Mouse (Mus musculus) forebrain, embryonic 13.5 days (tissue): ENCODE measurements around the gene Ccdc88c. TPM values are rescaled to one million over a fixed set of nuclear protein-coding genes. Genes with fewer than 3 reads are reported as not detected.

Experiments used
- ATAC-seq: fragments of 200-750 bp; cut with Nextera tagmentation; 2 replicates; pipeline ENCODE4 v1.8.0; 2017
- H3K27ac ChIP-seq: fragments of 300-500 bp; sonication (generic); 2 replicates; pipeline ENCODE4 v1.5.1; 2015; ENCODE audit warnings: inconsistent platforms, mild to moderate bottlenecking, moderate library complexity
- H3K27me3 ChIP-seq: fragments of 300-500 bp; sonication (generic); 2 replicates; pipeline ENCODE4 v1.6.1; 2015; ENCODE audit warnings: mild to moderate bottlenecking, inconsistent platforms
- H3K36me3 ChIP-seq: fragments of 300-500 bp; sonication (generic); 2 replicates; pipeline ENCODE4 v1.6.1; 2015; ENCODE audit warnings: mild to moderate bottlenecking, inconsistent platforms; ENCODE audit not compliant: poor library complexity, severe bottlenecking
- H3K4me1 ChIP-seq: fragments of 300-500 bp; sonication (generic); 2 replicates; pipeline ENCODE4 v1.6.1; 2015; ENCODE audit warnings: inconsistent platforms
- H3K4me2 ChIP-seq: fragments of 300-500 bp; sonication (generic); 2 replicates; pipeline ENCODE4 v1.6.1; 2015; ENCODE audit warnings: inconsistent platforms, mild to moderate bottlenecking, moderate library complexity
- H3K4me3 ChIP-seq: fragments of 300-500 bp; sonication (generic); 2 replicates; pipeline ENCODE4 v1.5.1; 2015; ENCODE audit warnings: mild to moderate bottlenecking, inconsistent platforms
- H3K9ac ChIP-seq: fragments of 300-500 bp; sonication (generic); 2 replicates; pipeline ENCODE4 v1.6.1; 2015; ENCODE audit warnings: mild to moderate bottlenecking, inconsistent platforms
- H3K9me3 ChIP-seq: fragments of 300-500 bp; sonication (generic); replicated peaks from 2 replicates; pipeline ENCODE4 v1.6.1; 2016; ENCODE audit warnings: inconsistent platforms
- WGBS: fragments of 180-500 bp; shearing (Covaris S2); methylation state at CpG from one replicate; pipeline ENCODE4 v1.1.7; 2015; 5-methylcytosine and 5-hydroxymethylcytosine counted together
- polyA plus RNA-seq: library from polyadenylated mRNA; unstranded; fragments of >200 nt; fragmentation: Nextera tagmentation; extraction: Ambion mirVana; gene quantifications from 2 replicates; pipeline ENCODE4 v1.2.1, GENCODE M21; 2015

Ccdc88c gene
- polyA plus RNA-seq, 1 experiment from 2014 or later, result 20.7 TPM

DNA sequence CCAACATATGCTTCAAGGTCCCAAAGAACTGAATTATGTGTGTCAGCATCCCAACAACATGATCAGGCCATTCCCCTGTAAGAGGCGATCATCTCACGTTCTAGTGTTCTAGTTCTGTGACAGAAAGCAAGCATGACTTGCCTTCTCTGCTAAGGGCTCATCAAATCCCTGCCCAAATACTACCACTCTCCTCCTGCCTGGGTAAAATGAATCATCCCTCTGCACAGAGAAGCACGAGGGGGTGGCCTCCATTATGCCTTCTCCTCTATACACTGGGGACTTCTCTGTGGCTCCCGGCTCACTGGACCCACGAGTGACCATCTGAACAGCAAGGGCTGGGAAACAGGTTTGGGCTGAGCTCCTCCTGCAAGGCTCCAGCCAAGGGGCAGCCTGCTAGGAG is 49.2 kb downstream of the Ccdc88c start:
- WGBS, result 90% methylated on average over 5 of the region's 5 CpGs
- no peaks in the 10 kb centered on the region for H3K9me3 ChIP-seq
- H3K27me3 ChIP-seq, result no peaks in the 10 kb centered on the region
- no peak overlapping the region for H3K27ac ChIP-seq
- H3K4me2 ChIP-seq, result no peak overlapping the region
- ATAC-seq, result no peak
- H3K4me3 ChIP-seq, result no peak overlapping the region
- H3K4me1 ChIP-seq, result peaks cover 52% of the 10 kb centered on the region
- H3K36me3 ChIP-seq, result peaks cover 17% of the 10 kb centered on the region
- no peak overlapping the region for H3K9ac ChIP-seq

DNA sequence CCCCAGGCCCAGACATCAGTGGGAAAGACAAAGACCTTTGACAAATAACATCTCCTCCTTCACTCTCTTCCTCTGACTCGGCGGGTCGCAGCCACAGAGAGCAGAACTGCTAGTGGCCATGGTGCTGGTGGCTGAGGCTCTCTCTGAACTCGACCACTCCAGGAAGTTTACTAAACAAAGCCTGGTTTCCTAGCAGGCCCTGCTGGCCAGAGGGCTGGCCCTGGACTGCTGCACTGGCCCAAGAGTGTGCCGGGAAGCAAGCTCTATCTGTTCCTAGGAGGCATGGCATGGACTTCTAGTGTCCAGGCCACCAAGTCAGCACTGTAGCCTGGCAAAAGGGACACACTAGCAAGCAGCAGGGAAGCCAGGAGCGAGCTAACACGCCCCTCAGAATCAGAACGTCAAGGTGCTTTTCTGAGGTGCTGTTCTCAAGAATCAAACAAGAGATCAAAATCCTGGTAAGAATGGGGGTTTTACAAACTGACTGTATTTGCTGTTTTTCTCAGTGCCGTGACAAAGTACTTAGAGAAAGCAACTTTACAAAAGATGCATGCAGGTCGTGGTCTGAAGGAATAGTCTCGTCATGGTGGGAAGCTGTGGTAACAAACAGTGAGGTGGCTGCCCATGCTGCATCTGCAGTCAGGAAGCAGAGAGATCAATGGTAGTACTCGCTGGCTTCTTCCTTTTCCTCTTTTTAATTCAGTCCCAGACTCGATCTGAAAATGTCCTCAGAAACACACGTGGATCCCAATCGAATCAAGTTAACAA is 50.7 kb downstream of the Ccdc88c start:
- no peak for ATAC-seq
- no peaks in the 10 kb centered on the region for H3K9me3 ChIP-seq
- H3K27ac ChIP-seq, result no peak overlapping the region
- 80% methylated on average over 15 of the region's 15 CpGs for WGBS
- no peak overlapping the region for H3K4me2 ChIP-seq
- no peak overlapping the region for H3K4me3 ChIP-seq
- H3K4me1 ChIP-seq, result peaks cover 38% of the 10 kb centered on the region
- no peaks in the 10 kb centered on the region for H3K27me3 ChIP-seq
- H3K9ac ChIP-seq, result no peak overlapping the region
- H3K36me3 ChIP-seq, result peaks cover 11% of the 10 kb centered on the region

- H3K27me3 ChIP-seq, result no peaks in the 10 kb centered on the region
- H3K9ac ChIP-seq, result no peak overlapping the region
- H3K27ac ChIP-seq, result no peak overlapping the region
- H3K4me1 ChIP-seq, result peaks cover 34% of the 10 kb centered on the region
- no peak overlapping the region for H3K4me2 ChIP-seq
- peaks cover 8% of the 10 kb centered on the region for H3K36me3 ChIP-seq
- H3K9me3 ChIP-seq, result no peaks in the 10 kb centered on the region
- no peak overlapping the region for H3K4me3 ChIP-seq
- no peak for ATAC-seq
Measured at GRCm38 (mm10) chr12:100977551-100977950, 51.3 kb downstream of the Ccdc88c start.

DNA sequence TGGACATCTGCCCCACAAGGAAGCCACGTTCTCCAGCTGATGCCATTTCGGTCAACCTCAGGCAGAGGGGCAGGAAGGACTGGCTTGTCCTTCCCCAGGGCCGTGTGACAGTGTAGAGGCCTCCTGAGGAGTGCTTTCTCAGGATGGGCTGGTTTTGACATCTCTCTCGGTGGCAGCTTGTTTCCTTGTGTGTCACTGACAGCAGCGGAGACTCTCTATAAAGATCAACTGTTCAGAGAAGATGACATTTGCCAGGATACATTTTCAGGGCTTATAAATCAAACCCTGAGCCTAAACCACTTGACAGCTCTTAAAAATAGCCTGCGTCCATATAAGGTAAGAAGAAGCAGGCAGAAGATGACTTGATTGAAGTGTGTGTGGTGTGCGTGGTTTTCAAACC is 59.0 kb downstream of the Ccdc88c start:
- Histone ChIP-seq H3K27me3 (no peaks in the 10 kb centered on the region), H3K27ac (no peak overlapping the region), H3K4me2 (no peak overlapping the region), H3K9me3 (no peaks in the 10 kb centered on the region), H3K4me3 (no peak overlapping the region), H3K4me1 (no peaks in the 10 kb centered on the region), H3K9ac (no peak overlapping the region), H3K36me3 (peaks cover 44% of the 10 kb centered on the region)
- 78% methylated on average over 7 of the region's 7 CpGs for WGBS
- ATAC-seq, result no peak

DNA sequence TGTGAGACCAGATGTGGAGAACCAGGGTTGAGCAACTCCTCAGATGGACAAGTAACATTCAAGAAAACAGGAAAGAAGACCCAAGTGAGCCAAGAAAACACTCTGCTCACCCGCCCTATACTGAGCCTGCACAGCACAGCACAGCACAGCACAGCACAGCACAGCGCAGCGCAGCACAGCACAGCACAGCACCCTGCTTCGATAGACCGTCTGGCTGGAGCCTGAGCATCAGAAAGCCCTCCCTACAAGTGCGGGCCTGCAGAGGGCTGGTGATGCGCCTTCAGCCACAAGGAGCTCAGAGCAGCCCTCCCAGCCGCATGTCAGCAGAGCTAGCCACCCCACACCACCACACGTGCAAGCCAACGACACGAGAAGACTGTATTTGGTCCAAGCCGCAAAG is 61.5 kb downstream of the Ccdc88c start:
- H3K27me3 ChIP-seq, result no peaks in the 10 kb centered on the region
- no peak overlapping the region for H3K9ac ChIP-seq
- ATAC-seq, result no peak
- no peak overlapping the region for H3K4me3 ChIP-seq
- no peak overlapping the region for H3K27ac ChIP-seq
- 96% methylated on average over 12 of the region's 12 CpGs for WGBS
- H3K9me3 ChIP-seq, result no peaks in the 10 kb centered on the region
- peaks cover 59% of the 10 kb centered on the region for H3K36me3 ChIP-seq
- H3K4me1 ChIP-seq, result no peaks in the 10 kb centered on the region
- H3K4me2 ChIP-seq, result no peak overlapping the region

DNA sequence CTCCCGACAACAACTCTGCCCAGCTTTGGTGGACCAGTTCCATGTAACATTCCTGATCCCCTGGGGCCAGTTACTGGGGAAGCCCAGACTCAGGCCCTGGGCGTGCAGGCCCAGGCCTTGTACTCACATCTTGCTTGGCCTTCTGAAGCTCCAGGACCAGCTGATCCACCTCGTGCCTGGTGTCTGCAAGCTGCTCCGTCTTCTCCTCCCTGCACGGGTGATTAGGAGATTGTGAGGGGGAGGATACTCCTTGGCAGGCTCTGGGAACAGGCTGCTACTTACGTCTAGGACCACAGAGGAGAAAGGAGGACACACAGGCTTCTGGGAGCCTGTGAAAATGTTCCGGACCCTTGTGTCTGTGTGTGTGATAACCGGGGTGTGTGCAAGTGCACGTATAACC is 62.6 kb downstream of the Ccdc88c start:
- Histone ChIP-seq H3K9me3 (no peaks in the 10 kb centered on the region), H3K27me3 (no peaks in the 10 kb centered on the region), H3K4me1 (no peaks in the 10 kb centered on the region), H3K36me3 (peaks cover 65% of the 10 kb centered on the region), H3K4me2 (no peak overlapping the region), H3K9ac (no peak overlapping the region), H3K4me3 (no peak overlapping the region), H3K27ac (no peak overlapping the region)
- 92% methylated on average over 9 of the region's 9 CpGs for WGBS
- ATAC-seq, result no peak

- no peak overlapping the region for H3K27ac ChIP-seq
- no peak for ATAC-seq
- H3K36me3 ChIP-seq, result peaks cover 69% of the 10 kb centered on the region
- no peaks in the 10 kb centered on the region for H3K9me3 ChIP-seq
- WGBS, result 85% methylated on average over 3 of the region's 3 CpGs
- no peaks in the 10 kb centered on the region for H3K27me3 ChIP-seq
- H3K4me1 ChIP-seq, result no peaks in the 10 kb centered on the region
- no peak overlapping the region for H3K9ac ChIP-seq
- no peak overlapping the region for H3K4me3 ChIP-seq
- no peak overlapping the region for H3K4me2 ChIP-seq
Measured at GRCm38 (mm10) chr12:100965298-100965697, 63.6 kb downstream of the Ccdc88c start.

DNA sequence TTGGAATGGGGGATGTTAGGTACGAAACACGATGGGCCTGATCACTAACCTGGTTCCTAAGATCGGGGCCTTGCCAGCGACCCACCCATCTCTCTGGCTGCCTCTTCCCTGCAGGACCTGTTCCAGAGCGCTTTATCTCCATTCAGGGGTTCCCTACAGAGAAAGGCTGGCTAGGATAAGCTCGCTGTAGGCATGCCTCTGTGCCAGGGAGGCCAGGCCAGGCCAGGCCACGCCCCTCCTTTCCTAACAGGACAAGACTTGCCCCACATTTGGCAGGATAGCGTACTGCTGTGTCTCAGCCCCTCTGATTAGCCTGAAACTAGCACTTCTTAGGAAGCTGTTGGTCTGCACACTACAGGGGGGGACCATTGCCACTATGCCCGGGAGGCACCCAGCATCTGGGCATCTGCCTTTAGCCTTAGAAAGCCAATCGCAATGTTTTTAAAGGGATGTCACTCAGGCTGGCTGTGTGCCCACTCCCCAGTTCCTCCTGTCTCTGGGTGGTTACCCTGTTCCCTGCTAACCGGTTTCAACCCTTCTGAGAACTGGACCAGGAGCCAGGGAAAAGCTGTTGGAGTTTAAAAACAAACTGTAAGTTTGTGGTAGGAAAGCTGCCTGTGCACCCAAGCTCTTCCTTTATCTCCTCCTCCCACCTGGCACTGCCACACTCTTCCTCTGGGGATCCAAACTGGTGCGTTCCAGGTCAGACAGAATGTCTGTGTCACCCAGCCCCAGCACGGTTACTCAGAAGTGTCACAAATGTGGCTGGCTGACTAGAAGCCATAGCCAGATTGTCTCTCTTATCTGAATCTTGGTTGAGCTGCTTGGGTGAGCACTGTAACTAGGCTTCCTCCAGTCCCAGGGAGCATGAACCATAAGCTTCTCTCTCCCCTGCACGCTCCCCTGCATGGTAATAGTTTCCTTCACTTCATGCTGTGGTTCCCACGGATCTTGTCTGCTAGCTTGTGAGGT is 69.9 kb downstream of the Ccdc88c start:
- H3K4me2 ChIP-seq, result no peak overlapping the region
- no peak overlapping the region for H3K4me3 ChIP-seq
- H3K27me3 ChIP-seq, result no peaks in the 10 kb centered on the region
- H3K27ac ChIP-seq, result peak overlapping the region; percentile 41
- ATAC-seq, result peak; percentile 46
- H3K4me1 ChIP-seq, result peaks cover 27% of the 10 kb centered on the region
- H3K9ac ChIP-seq, result no peak overlapping the region
- WGBS, result 59% methylated on average over 15 of the region's 15 CpGs
- peaks cover 35% of the 10 kb centered on the region for H3K36me3 ChIP-seq
- no peaks in the 10 kb centered on the region for H3K9me3 ChIP-seq

DNA sequence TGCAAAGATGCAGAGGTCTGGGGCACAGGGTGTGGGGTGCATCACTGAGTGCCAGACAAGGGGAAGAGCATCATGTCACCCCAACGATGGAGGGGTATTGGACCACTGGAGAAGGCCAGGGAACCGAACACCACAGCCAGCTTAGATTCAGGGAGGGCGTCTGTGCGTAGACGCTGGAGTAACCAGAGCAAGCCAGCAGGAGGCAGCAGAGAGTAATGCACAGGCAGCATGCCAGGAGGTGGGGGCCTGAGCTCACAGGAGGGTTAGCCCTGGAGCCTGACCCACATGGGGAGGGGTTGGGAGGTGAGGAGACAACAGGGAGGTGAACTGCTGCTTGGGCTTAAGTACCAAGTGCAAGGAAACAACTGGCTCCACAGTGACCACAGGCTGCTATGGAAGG is 70.8 kb downstream of the Ccdc88c start:
- Histone ChIP-seq H3K4me2 (no peak overlapping the region), H3K9me3 (no peaks in the 10 kb centered on the region), H3K4me1 (peaks cover 29% of the 10 kb centered on the region), H3K4me3 (no peak overlapping the region), H3K27me3 (no peaks in the 10 kb centered on the region), H3K36me3 (peaks cover 34% of the 10 kb centered on the region), H3K9ac (no peak overlapping the region; the same call in 1 of the 2 replicates), H3K27ac (no peak overlapping the region)
- WGBS, result 11% methylated on average over 5 of the region's 5 CpGs
- ATAC-seq, result peak; percentile 69

- Histone ChIP-seq H3K27ac (peak overlapping the region; percentile 14; the same call in 1 of the 2 replicates), H3K27me3 (no peaks in the 10 kb centered on the region), H3K4me3 (no peak overlapping the region), H3K9ac (peak overlapping the region; percentile 43; the same call in 1 of the 2 replicates), H3K4me1 (peaks cover 37% of the 10 kb centered on the region), H3K4me2 (no peak overlapping the region), H3K9me3 (no peaks in the 10 kb centered on the region), H3K36me3 (peaks cover 27% of the 10 kb centered on the region)
- 38% methylated on average over 3 of the region's 3 CpGs for WGBS
- ATAC-seq, result no peak
Measured at GRCm38 (mm10) chr12:100957257-100957656, 71.6 kb downstream of the Ccdc88c start.

- H3K36me3 ChIP-seq, result peaks cover 23% of the 10 kb centered on the region
- H3K27ac ChIP-seq, result no peak overlapping the region
- no peaks in the 10 kb centered on the region for H3K9me3 ChIP-seq
- H3K4me2 ChIP-seq, result no peak overlapping the region
- H3K4me1 ChIP-seq, result peaks cover 38% of the 10 kb centered on the region
- H3K4me3 ChIP-seq, result no peak overlapping the region
- H3K27me3 ChIP-seq, result no peaks in the 10 kb centered on the region
- ATAC-seq, result no peak
- peak overlapping the region; percentile 43; the same call in 1 of the 2 replicates for H3K9ac ChIP-seq
- WGBS, result 59% methylated on average over 4 of the region's 4 CpGs
Measured at GRCm38 (mm10) chr12:100956825-100957224, 72.0 kb downstream of the Ccdc88c start.

DNA sequence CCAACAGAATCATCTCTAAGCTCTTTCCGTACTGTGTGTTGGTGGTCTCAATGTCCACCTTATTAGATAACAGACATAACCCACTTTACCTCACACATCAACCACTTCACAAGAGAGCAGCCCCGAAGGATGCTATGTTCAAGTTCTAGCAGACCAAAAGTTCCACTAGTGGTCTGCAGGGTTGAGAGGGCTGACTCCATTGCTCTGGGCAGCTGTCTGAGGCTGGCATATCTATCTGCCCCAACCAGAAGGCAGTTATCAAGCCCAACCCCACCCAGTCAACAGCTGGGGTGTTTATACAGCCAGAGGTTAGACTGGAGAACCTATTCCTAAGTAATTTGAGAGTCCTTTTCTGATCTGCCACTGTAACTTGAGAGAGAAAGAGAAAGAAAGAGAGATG is 72.8 kb downstream of the Ccdc88c start:
- peaks cover 30% of the 10 kb centered on the region for H3K36me3 ChIP-seq
- 97% methylated on average over 2 of the region's 2 CpGs for WGBS
- no peak overlapping the region for H3K27ac ChIP-seq
- no peaks in the 10 kb centered on the region for H3K27me3 ChIP-seq
- no peak overlapping the region for H3K9ac ChIP-seq
- no peak overlapping the region for H3K4me3 ChIP-seq
- no peak overlapping the region for H3K4me2 ChIP-seq
- peaks cover 38% of the 10 kb centered on the region for H3K4me1 ChIP-seq
- H3K9me3 ChIP-seq, result no peaks in the 10 kb centered on the region
- no peak for ATAC-seq
